Mouse (Mus musculus) urinary bladder, adult 2 months (tissue): ENCODE data around the gene Ssh3. TPM values are rescaled to one million over a fixed set of nuclear protein-coding genes. Genes with fewer than 3 reads are reported as not detected.

Experiments
- DNase-seq: peaks from one replicate; pipeline ENCODE4 v3.0.0; 2022; ENCODE audit warnings: low spot score
- polyA plus RNA-seq: library from polyadenylated mRNA; depleted of rRNA; stranded (reverse); fragments of >200 nt; gene quantifications from 2 replicates; pipeline ENCODE4 v1.2.3, GENCODE M21; 2012; rRNA removed

Ssh3 gene
- 83.3 and 90.8 TPM in 2 replicates for polyA plus RNA-seq

GRCm38 (mm10) chr19:4268566-4269361, at the start of gene Ssh3:
TSS of gene Ssh3 (minus strand) at chr19:4269180.
- peak; percentile 72 for DNase-seq

- no peak for DNase-seq
Measured at GRCm38 (mm10) chr19:4317181-4317580, 48.2 kb upstream of the Ssh3 start.

- DNase-seq: no peak
Measured at GRCm38 (mm10) chr19:4315223-4315944, 46.4 kb upstream of the Ssh3 start.

- DNase-seq: no peak
Measured at GRCm38 (mm10) chr19:4309776-4310185, 40.8 kb upstream of the Ssh3 start.

GRCm38 (mm10) chr19:4309302-4309701, 40.3 kb upstream of the Ssh3 start:
- no peak for DNase-seq

- DNase-seq: peak; percentile 80
Measured at GRCm38 (mm10) chr19:4306190-4306577, 37.2 kb upstream of the Ssh3 start, which contains the start of gene Grk2. TSS of gene Grk2 (minus strand) at chr19:4306222.

- DNase-seq: peak; percentile 46
Measured at GRCm38 (mm10) chr19:4305491-4306189, 36.7 kb upstream of the Ssh3 start.

- DNase-seq: no peak
Measured at GRCm38 (mm10) chr19:4304871-4305321, 35.9 kb upstream of the Ssh3 start.

- DNase-seq: no peak
Measured at GRCm38 (mm10) chr19:4304251-4304821, 35.4 kb upstream of the Ssh3 start.

- no peak for DNase-seq
Measured at GRCm38 (mm10) chr19:4303640-4303995, 34.6 kb upstream of the Ssh3 start.

- no peak for DNase-seq
Measured at GRCm38 (mm10) chr19:4302936-4303639, 34.1 kb upstream of the Ssh3 start.

- no peak for DNase-seq
Measured at GRCm38 (mm10) chr19:4301735-4302651, 33.0 kb upstream of the Ssh3 start.

GRCm38 (mm10) chr19:4300852-4301734, 32.1 kb upstream of the Ssh3 start:
- DNase-seq: no peak

- no peak for DNase-seq
Measured at GRCm38 (mm10) chr19:4300271-4300704, 31.3 kb upstream of the Ssh3 start.

- DNase-seq: no peak
Measured at GRCm38 (mm10) chr19:4299574-4300270, 30.7 kb upstream of the Ssh3 start.

GRCm38 (mm10) chr19:4299126-4299525, 30.1 kb upstream of the Ssh3 start:
- DNase-seq: no peak

GRCm38 (mm10) chr19:4298322-4299121, 29.5 kb upstream of the Ssh3 start:
- peak; percentile 33 for DNase-seq

- no peak for DNase-seq
Measured at GRCm38 (mm10) chr19:4297851-4298250, 28.9 kb upstream of the Ssh3 start.
